Mouse (Mus musculus) cerebellum, adult 18-20 months (tissue): ENCODE data around the gene Cybrd1.
A peak's percentile ranks its signal among the peaks of the same experiment; 100 is the strongest.

Source experiments
- DNase-seq, 2 experiments: peaks; one replicate each; pipeline ENCODE4 v3.0.0; 2021

The Cybrd1 gene

DNA sequence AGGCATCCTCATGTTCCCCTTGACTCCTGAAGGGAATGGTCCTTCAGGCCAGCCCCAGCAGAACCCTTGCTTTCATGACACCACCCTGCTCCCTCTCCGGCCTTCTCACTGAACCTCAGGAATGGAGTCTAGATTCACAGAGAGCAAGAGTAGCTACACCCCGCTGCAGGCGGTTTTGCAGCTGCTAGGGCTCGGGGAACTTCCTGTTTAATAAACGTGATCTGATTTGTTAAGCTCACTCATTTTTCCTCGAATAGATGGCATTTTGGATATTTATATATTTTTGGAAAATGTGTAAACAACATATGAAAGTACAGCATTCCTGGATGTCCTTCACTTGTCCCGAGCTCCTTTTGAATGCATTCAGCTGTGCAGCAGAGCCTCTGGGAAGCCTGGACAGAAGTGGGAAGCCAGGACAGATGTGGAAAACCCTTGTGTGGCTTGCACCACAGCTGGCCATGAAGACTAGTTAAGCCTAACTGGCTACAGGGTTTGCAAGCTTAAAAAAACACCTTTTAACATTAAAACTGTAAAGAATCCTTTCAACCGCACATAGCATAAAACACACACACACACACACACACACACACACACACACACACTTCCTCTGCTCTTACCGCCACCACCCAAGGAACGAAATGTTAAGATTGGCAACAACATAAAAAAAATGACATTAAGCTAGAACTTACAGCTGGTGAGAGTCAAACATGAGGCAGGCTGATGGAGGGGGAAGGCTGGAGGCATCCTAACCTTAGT lies 10.2 kb downstream of the Cybrd1 start:
- no peak for DNase-seq

GRCm38 (mm10) chr2:71130366-71130765 lies 12.6 kb downstream of the Cybrd1 start:
- no peak for DNase-seq

DNA sequence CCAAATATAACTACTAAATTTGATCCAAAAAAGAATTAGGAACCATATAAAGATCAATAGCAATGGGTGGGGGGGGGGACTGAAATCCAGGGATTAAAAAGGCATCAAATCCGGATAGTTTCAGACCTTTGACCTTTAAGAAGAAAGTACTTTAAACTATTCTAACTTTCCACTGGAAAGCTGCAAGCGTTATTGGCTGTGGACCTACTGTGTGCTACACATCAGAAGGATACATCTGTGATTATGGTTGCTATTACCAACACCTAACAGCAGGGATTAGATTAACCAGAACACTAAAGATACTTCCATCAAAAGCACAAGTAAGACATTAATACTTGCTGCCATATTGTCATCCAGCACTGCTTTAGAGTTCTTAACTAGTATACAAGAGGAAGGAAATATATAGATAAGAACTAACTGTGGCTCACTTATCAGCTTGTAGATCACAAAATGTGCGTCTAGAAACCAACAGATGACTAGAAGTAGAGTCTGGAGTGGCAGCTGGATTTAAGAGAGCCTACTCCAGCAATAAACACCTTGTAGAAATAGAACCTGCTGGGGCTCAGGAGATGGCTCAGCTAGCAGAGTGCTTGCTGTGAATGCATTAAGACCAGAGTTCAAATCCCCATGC lies 14.3 kb downstream of the Cybrd1 start:
- DNase-seq, result no peak

DNA sequence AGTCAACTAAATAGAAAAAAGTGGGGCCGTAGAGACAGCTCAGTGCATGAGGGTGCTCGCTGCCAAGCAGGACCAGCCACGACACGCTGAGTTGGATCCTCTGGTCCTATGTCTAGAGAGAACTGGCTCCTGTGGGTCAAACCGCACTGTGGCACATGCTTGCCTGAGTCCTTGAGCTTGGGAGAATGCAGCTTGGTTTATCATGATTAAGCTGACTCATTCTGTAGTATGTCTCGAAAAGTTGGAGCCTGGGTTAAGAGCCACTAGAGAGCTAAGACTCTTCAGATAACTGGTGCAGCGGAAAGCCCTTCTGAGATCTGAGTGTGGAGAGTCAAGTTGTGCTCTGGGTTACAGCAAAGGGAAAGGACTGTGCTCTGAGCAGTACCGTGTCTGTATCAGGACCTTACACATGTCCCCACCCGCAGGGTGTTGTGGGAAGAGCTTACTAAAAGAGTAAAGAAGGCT lies 16.4 kb downstream of the Cybrd1 start:
- no peak for DNase-seq

DNA sequence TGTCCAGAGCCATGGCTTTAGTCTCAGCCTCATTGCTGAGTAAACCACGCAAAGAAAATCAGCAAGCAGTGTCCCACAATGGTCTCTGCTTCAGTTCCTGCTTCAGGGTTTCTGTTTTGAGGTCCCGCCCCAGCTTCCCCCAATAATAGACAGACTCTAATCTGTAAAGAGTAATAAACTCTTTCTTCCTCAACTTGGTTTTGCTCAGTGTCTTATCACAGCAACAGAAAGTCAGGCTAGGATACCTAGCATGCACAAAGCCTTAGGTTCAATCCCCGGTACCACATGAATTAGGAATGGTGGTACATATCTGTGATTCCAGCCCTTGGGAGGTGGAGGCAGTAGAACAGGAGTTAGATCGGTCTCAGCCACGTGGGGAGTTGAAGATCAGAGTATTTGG lies 17.1 kb downstream of the Cybrd1 start:
- no peak for DNase-seq

- no peak for DNase-seq
Measured at GRCm38 (mm10) chr2:71140622-71141021, 22.9 kb downstream of the Cybrd1 start.

GRCm38 (mm10) chr2:71142410-71142809 lies 24.7 kb downstream of the Cybrd1 start:
- DNase-seq, result no peak

- DNase-seq, result no peak
Measured at GRCm38 (mm10) chr2:71145853-71146252, 28.1 kb downstream of the Cybrd1 start.

- no peak for DNase-seq
Measured at GRCm38 (mm10) chr2:71146266-71146665, 28.5 kb downstream of the Cybrd1 start.

DNA sequence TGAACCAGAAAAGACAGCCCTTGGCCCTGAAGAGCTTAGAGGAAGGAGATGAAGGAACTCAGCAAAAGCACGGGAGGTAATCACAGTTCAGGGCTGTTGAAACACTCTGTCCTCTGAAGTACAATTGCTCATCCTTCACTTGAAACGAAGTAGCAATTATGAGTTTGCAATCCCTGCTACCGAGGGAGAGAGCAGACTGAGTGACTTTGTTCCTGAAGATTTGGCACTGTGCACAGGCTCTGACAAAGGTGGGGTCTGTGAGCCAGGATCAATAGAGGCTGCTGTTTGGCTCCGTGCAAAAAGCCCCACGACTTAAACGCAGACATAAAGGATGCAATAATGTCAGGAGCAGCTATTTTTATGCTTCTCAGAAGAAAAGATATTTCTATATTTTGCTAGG lies 30.1 kb downstream of the Cybrd1 start:
- DNase-seq, result no peak

- DNase-seq, result no peak
Measured at GRCm38 (mm10) chr2:71152170-71152569, 34.4 kb downstream of the Cybrd1 start.

DNA sequence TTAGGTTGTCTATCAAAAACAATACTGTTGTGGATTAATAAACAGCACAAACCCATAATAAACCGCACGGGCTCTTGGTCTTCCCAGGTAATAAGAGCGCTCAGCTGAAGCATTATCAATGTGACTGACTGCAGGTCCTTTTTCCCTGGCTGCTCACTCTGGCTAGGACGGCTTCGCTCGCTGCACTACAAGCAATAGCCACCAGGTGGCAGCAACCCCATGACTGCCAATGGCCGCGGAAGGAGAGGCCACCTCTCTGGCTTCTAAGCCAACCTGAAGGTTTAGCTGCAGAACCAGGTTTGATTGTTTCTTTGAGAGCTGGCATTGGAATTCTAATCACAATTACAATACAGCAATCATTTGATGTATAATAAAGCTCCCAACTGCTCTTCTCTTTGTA lies 37.8 kb downstream of the Cybrd1 start:
- peak; percentile 66 to 80 for DNase-seq

GRCm38 (mm10) chr2:71156446-71156845 lies 38.7 kb downstream of the Cybrd1 start:
- DNase-seq, result no peak

DNA sequence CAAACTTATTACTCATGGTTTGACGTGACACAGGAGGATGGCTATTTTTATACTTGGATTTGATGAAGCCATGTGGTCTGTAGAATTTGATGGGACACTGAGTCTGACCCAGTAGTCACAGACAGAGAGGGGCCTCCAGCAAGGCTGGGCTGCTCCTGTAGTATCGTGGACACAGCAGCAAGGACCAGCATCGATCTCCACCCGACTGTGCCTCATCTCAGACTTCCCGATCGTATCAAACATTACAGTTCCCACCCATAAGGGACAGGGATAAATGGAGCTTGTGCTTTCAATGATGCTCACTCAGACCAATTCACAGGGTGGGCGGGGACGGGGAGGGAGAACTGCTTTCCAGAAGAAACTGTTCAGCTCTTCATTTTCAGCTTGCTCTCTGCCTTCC lies 40.2 kb downstream of the Cybrd1 start:
- DNase-seq, result no peak

- DNase-seq, result no peak
Measured at GRCm38 (mm10) chr2:71159576-71160306, 42.0 kb downstream of the Cybrd1 start.

DNA sequence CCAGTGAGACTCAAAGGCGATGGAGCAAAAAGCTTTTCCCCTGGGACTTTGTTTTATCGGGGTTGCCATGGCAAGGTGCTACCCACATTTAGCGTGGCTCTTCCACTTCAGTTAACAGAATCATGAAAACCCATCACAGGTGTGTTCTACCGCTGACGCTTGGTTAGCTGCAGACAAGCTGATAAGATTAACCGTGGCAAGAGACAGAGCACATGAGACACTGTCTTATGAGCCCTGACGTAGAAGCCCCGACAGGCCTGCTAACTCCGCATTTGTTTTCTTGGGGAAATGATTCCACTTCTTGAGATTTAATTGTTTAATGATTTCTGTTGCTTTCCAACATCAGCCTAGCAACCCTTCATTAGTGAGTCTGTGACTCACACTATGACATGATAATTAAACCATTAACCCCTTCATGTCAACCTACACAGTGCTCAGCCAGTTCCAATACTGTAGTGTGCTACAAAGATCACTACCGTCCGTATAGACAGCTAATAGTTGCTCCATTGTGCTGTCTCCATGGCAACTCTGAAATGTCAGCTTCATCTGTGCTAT lies 42.7 kb downstream of the Cybrd1 start:
- no peak for DNase-seq

DNA sequence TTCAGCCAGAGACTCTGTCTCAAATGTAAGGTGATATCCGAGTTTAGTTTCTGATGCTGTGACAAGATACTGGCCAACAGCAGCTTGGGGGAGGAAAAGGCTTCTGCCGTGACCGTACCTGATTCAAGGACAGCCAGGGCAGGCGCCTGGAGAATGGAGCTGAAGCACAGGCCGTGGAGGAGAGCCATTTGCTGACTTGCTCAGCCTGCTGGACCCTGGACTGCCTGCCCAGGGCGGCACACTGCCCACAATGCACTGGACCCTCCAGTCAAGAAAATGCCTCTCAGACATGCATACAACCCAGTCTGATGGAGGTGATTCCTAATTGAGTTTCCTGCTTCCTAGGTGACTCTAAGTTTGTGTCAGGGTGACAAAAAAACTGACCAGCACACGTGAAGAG lies 43.8 kb downstream of the Cybrd1 start:
- no peak for DNase-seq

DNA sequence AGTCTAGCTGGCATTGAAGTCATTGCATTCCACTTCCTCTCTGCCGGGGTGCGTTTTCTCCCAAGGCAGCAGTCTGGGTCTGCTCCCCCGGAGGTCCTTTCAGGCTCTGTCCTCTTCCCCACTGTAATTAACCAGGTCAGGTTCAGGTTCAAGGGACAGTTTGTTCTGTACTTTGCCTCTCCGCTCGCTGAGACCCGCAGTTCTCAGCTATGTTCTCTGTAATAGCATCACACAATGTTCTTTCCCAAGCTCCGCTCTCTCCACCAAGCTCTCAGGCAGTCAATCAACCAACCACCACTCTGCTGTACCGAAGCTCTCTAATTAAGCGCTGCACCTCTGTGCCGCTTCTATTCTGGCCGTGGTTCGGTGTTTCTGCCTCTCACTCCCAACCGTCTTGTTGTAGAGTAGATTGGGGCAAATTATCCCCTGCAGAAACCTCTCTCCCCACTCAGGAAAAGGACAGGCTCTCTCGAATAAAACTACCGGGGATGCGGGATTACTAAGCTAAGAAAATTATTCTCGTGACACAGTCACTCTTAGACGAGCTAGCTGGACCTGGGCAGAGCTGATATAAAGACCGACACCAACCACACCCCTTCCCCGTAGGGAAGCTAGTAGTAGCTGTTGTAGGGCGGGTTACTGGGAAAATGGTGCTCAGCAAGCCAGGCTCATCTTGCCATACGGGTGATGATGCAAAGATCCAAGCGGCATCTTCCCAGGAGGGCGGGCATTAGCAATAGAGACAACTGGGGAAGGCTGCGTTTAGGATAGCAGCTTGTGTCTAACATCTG lies 45.3 kb downstream of the Cybrd1 start:
- DNase-seq, result no peak

GRCm38 (mm10) chr2:71167211-71167610 lies 49.5 kb downstream of the Cybrd1 start:
- DNase-seq, result no peak

DNA sequence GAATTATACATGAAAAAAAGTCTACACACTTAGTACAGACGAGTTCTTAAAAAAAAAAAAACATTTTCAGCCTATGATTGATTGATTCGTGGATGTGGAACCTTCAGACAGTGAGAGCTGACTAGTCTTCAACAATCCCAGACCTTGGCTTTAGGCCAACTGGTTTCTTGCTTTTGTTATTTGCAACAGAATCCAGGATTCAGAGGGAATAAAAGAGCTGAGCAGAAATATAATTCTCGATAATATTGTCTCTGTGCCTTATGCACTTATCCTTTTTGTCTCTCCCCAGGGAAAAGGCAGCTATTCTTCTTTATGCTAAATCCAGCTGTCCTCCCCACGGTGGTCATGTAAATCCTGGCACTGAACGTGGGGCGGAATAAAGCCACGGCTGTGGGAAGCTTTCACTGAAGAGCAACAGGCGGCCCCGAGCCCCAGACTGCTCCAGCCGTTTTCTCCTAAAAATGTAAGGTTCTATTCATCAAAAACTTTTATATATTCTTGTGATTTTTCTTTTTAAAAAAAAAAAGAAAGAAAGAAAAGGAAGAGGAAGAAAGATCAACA lies 50.8 kb downstream of the Cybrd1 start:
- no peak for DNase-seq

DNA sequence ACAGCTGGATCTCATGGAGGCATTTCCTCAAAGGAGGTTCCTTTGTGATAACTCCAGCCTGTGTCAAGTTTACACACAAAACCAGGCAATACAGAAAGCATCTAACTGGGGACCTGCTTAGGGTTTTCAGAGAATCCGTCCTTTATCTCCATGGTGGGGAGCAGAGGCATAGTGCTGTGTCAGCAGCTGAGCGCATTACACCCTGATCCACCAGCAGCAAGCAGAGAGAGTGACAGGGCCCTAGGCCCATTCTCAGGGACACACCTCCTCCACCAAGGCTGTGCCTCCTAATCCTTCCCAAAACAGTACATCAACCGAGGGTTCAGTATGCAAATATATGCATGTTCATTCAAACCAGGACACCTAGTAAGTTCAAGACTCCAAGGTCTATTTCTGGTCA lies 55.3 kb downstream of the Cybrd1 start:
- no peak for DNase-seq
